Mouse (Mus musculus) skeletal muscle tissue, adult 2 months (tissue): ENCODE data around the gene Hdac1.
"Not testable (repeated sequence)": the region's sequence is repeated elsewhere in the genome, so short reads cannot be mapped to it uniquely, and the experiment has no call there.

Experiments
- DNase-seq: peaks from one replicate; pipeline ENCODE4 v3.0.0-alpha.2; 2012; ENCODE audit warnings: low read depth, low spot score

Hdac1 gene

DNA sequence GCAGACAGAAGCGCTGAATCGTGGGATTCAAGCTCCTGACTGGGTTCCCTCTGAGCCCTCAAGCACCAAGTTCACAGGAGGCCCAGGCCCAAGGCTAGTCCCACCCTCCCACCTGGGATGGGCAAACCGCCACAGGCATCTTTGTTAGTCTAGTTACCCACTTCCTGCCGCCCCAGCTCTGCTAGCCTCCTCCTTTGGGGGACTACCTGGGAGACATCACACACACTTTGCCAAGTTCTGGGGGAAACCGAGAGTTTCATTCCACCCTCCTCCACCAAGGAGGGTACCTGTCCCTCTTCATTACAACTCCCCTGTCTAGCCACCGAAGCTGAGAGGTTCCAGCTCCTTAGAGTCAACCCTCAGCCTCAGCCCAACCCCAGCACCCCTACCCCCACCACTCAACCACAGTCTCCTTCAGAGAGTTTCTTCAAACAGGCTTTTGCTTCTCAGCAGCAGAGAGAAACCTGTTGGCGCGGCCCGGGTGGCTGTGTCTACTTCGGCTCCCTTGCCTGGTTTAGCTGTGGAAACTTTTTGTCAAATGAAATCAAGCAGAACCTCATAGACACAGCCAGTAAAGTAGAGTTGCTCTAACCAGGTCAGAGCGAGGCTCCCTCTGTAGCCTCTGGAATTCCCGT, 15.9 kb upstream of the Hdac1 start:
- no peak for DNase-seq

DNA sequence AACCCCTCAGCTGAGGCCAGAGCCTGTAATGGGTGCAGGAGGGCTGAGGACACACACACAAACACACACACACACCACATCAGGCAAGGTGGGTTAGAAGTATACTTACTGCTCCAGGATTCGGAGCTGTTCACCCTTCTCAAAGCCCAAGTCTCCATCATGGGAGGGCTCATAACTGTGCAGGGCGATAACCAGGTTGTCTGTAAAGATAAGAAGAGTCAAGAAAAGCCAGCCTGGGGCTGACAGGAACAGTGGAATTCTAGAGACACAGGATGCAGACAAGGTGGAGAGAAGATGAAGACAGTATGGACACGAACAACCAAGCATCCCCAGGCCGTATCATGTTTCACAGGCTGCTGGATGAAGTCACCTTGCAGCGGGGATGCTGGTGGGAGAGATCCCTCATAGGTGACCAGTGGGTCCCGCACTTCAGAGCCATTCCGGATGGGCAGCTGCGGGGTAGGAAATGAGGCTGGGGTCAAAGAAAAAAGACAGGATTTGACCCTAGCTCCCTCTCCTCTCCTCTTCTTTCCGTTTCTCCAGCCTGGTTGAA, 14.8 kb upstream of the Hdac1 start:
- no peak for DNase-seq

GRCm38 (mm10) chr4:129556532-129557223, 14.2 kb upstream of the Hdac1 start:
- peak; percentile 64 for DNase-seq

DNA sequence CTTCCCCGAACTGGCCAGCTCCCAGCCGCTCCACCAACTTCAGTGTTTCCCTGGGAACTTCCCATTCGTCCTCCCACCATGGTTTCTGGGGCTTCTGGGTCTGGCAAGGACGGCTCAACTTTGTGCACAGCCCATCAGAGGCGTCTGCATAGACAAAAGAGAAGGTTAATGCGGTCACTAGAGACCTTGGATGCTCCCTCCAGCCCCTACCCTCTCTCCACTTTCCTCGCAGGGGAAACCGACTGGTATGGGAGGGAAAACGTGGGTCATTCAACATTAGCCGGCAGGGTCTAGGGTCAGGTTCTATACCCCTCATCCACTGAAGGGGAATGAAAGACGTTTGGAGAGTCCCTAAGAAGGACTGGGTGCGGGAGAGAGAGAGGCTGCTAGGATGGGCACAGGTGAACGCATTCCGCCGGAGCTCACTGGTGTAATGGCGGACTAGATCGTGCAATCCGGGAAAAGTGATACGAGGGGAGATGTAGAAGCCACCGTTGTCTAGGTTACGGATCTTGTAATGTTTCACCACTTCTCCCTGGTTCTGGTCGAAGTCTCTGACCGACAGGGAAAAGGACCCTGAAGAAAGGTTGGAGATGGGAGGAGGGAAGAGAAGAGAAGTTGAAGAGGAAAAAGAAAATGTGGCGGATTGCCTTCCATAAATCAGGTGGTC, 13.5 kb upstream of the Hdac1 start:
- no peak for DNase-seq

- no peak for DNase-seq
These were observed 12.9 kb upstream of the Hdac1 start for GRCm38 (mm10) chr4:129555421-129555861.

DNA sequence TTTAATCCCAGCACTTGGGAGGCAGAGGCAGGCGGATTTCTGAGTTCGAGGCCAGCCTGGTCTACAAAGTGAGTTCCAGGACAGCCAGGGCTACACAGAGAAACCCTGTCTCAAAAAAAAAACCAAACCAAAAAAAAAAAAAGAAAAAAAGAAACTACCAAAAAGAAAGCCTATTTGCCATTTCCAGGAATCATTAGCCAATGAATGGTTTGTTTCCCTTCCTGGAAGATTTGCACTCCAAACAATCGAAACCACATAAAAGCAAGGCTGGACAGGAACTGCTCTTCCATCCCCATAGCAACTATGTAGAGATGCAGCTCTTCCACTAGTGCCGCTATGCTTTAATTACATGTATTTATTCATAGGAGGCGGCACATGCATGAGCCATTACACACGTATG, 12.0 kb upstream of the Hdac1 start:
- not testable (repeated sequence) for DNase-seq

- DNase-seq = no peak
These were observed 7.8 kb upstream of the Hdac1 start for GRCm38 (mm10) chr4:129550295-129550694.

DNA sequence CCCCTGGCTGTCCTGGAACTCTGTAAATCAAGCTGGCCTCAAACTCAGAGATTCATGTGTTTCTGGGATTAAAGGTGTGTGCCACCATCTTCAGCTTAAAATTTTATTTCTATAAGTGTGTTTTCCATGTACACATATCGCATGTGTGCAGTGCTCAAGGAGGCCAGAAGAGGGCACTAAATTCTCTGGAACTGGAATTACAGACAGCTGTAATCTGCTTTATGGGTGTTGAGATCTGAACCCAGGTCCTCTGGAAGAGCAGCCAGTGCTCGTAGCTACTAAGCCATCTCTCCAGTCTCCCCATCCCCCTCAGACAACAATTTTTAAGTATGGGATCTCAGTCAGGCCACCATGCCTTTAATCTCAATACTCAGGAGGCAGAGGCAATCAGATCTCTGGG, 6.8 kb upstream of the Hdac1 start:
- no peak for DNase-seq

GRCm38 (mm10) chr4:129547631-129548030, 5.1 kb upstream of the Hdac1 start:
- DNase-seq = not testable (repeated sequence)

DNA sequence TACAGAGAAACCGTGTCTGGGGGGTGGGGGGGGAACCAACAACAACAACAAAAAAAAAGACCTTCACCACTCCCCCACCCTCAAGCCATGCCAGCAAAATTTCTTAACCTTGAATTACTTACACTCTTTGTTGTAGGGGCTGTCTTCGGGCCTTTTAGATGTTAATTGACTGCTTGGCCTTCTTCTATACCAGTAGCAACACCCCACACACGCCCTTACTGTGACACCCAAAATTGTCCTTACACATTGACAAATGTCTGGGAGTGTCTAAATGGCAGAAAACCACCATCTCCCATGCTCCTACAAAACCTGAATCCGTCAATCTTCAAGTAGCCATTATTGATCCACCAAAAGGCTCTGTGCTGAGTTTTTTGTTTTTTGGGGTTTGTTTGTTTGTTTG, 1.6 kb upstream of the Hdac1 start:
- no peak for DNase-seq

- DNase-seq = no peak
These were observed 483 bp downstream of the Hdac1 start for GRCm38 (mm10) chr4:129541868-129542591.

DNA sequence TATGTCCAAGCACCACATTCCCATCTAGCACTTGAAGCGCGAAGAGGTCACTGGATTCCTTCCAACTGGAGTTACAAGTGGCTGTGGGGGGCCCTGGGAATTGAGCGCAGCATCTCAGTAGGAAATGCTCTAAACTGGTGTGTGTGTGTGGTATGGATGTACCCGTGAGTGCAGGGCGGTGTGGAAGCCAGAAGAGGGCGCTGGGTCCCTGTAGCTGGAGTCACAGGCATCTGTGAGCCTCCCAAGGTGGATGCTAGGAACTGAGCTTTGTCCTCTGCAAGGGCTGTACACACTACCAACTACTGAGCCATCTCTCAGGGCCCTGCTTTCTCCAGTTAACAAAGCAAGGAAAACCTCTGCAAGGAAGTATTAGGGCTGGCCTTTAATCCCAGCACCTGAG, 2.5 kb downstream of the Hdac1 start:
- DNase-seq = no peak

DNA sequence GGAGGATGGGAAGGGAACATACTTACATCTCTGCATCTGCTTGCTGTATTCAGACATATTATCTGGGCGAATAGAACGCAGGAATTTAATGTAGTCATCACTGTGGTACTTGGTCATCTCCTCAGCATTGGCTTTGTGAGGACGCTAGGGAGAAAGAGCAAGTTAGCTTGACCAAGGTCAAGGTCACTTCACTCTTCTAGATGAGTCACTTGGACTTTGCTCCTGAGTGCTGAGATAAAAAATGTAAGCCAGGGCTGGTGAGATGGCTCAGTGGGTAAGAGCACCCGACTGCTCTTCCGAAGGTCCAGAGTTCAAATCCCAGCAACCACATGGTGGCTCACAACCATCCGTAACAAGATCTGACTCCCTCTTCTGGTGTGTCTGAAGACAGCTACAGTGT, 13.6 kb downstream of the Hdac1 start:
- not testable (repeated sequence) for DNase-seq

GRCm38 (mm10) chr4:129525889-129526288, 16.6 kb downstream of the Hdac1 start:
- DNase-seq = no peak

- no peak for DNase-seq
These were observed 17.2 kb downstream of the Hdac1 start for GRCm38 (mm10) chr4:129525338-129525737.

DNA sequence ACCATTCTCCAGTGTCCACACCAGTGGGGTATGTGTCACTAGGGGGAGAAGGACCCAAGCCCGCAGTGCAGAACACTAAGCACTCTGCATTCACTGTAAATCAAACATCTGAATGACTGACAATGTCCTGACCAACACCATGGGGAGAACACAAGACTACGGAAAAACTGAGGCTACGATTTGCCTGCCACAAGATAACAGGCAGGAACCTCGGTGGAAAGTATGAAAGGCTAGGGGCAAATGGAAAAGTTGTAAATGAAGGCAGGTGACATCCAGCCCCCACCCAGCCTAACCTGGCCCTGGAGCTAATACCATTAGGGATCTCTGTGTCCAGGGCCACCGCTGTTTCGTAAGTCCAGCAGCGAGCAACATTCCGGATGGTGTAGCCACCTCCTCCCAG, 24.0 kb downstream of the Hdac1 start:
- no peak for DNase-seq

DNA sequence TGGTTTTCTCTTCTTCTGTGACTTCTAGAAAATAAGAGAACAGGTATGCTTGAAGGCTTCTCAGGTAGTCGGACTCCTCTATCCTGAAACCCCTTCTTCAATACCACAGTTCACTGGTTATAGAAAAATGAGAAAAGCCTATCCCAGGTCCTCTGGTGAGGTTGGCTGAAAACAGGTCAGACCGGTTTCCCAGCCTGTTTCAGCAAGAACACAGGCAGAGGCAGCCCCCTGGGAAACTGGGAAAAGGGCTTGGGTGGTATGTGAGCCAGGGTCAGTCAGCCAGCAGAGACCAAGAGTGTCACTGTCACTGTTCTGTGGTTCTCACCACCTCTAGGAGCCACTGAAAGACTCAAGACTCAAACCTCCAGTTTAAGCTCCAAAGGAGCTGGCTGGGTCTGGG, 25.6 kb downstream of the Hdac1 start:
- no peak for DNase-seq

DNA sequence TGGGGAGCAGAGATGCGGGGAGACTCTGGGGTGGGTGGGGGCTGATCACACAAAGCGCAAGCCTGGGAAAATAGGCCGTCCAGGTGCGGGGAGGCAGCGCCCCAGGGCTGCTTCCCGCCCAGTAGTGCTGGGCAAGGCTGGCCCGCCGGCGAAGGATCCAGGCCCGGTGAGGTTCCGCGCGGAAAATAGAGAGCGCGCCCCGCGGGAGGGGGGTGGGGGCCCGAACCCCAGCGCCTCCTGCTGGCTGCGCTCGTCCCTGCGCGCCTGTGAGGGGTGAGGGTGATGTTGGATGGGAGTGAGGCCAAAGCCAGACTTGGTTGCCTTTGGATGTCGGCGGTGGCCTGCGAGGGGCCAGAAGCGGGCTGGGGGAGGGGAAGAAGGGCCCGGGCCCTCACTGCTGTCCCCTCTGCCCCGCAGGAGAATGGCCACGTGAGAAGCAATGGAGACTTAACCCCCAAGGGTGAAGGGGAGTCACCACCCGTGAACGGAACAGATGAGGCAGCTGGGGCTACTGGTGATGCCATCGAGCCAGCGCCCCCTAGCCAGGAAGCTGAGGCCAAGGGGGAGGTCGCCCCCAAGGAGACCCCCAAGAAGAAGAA, 28.1 kb downstream of the Hdac1 start:
- DNase-seq = no peak

DNA sequence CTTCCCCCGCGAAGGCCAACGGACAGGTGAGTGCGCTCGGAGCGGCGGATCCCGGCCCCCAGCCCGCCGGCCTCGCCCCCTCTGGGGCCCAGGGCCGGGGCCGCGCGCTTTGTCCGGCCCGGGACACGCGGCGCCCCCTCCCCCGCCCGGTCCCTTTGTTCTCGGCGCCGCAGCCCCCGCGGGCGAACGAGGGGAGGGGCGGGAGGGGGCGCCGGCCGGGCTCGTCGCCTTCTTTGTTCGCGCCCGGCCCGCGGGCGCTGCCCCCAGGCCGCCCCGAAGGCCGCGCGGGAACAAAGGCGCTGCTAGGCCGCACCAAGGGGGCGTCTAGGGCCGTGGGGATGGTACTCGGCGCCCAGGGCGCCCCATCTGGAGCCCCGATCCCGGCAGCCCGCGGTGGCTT, 28.6 kb downstream of the Hdac1 start:
- DNase-seq = no peak

- DNase-seq = no peak
These were observed 29.3 kb downstream of the Hdac1 start, which contains the start of gene Marcksl1 for GRCm38 (mm10) chr4:129513086-129513767. Gene Marcksl1, plus strand, starts transcription at chr4:129513581.
